Mouse (Mus musculus) megakaryocyte, embryonic 14.5 days (primary cell): ENCODE data around the gene Zfp524. TPM values are rescaled to one million over a fixed set of nuclear protein-coding genes. Genes with fewer than 3 reads are reported as not detected.

Experiments used
- H3K27me3 ChIP-seq: replicated peaks from 2 replicates; pipeline ENCODE3; 2012; ENCODE audit warnings: inconsistent platforms
- H3K36me3 ChIP-seq: replicated peaks from 2 replicates; pipeline ENCODE3; 2012; ENCODE audit warnings: low read length, inconsistent platforms, mixed read lengths
- H3K4me1 ChIP-seq: 2 replicates; pipeline ENCODE4 v1.6.1; 2012; ENCODE audit warnings: inconsistent platforms
- H3K4me3 ChIP-seq: replicated peaks from 2 replicates; pipeline ENCODE3; 2012; ENCODE audit warnings: moderate library complexity, mild to moderate bottlenecking, inconsistent platforms
- H3K9me3 ChIP-seq: 2 replicates; pipeline ENCODE4 v1.6.1; 2012; ENCODE audit warnings: inconsistent platforms
- FLI1 ChIP-seq: IDR thresholded peaks from 2 replicates; pipeline ENCODE4 v1.6.1; 2012; ENCODE audit warnings: low read length, inconsistent platforms, mixed read lengths
- GATA1 ChIP-seq: IDR thresholded peaks from 3 replicates; pipeline ENCODE4 v1.6.1; 2012; ENCODE audit warnings: mixed read lengths, low read length, inconsistent platforms, borderline replicate concordance
- polyA plus RNA-seq: library from polyadenylated mRNA; stranded (reverse); fragments of >175 nt; gene quantifications from 2 replicates; pipeline ENCODE4 v1.2.3, GENCODE M21; 2012; ENCODE audit warnings: low replicate concordance; ENCODE audit not compliant: insufficient read depth

Zfp524 gene
- polyA plus RNA-seq, 1 experiment: 68.6 TPM

- TF ChIP-seq FLI1: no peak
- TF ChIP-seq GATA1: no peak
- Histone ChIP-seq H3K9me3 (peaks cover 34% of the 10 kb centered on the region), H3K27me3 (no peaks in the 10 kb centered on the region), H3K4me1 (peaks cover 15% of the 10 kb centered on the region), H3K4me3 (peak overlapping the region; percentile 6), H3K36me3 (peaks cover 97% of the 10 kb centered on the region)
Observed at GRCm38 (mm10) chr7:5031496-5031895, 17.3 kb downstream of the Zfp524 start.

GRCm38 (mm10) chr7:5033818-5034217 lies 19.6 kb downstream of the Zfp524 start, which contains the start of gene 4632433K11Rik:
TSS of gene 4632433K11Rik (plus strand) at chr7:5034118.
- Histone ChIP-seq H3K27me3 (no peaks in the 10 kb centered on the region), H3K4me1 (peaks cover 18% of the 10 kb centered on the region), H3K4me3 (no peak within 1 kb of the TSS), H3K9me3 (peaks cover 31% of the 10 kb centered on the region), H3K36me3 (peaks cover 78% of the 10 kb centered on the region)
- no peak for TF ChIP-seq GATA1
- TF ChIP-seq FLI1: no peak

- Histone ChIP-seq H3K9me3 (peaks cover 14% of the 10 kb centered on the region), H3K36me3 (peaks cover 63% of the 10 kb centered on the region), H3K4me1 (peaks cover 28% of the 10 kb centered on the region), H3K27me3 (no peaks in the 10 kb centered on the region), H3K4me3 (peak overlapping the region; percentile 55)
- no peak for TF ChIP-seq FLI1
- no peak for TF ChIP-seq GATA1
Observed at GRCm38 (mm10) chr7:5035628-5036027, 21.4 kb downstream of the Zfp524 start.

- Histone ChIP-seq H3K4me3 (no peak overlapping the region), H3K36me3 (peaks cover 61% of the 10 kb centered on the region), H3K27me3 (no peaks in the 10 kb centered on the region), H3K9me3 (peaks cover 9% of the 10 kb centered on the region), H3K4me1 (peaks cover 28% of the 10 kb centered on the region)
- no peak for TF ChIP-seq GATA1
- TF ChIP-seq FLI1: no peak
Observed at GRCm38 (mm10) chr7:5036136-5036535, 21.9 kb downstream of the Zfp524 start.

- Histone ChIP-seq H3K36me3 (peaks cover 57% of the 10 kb centered on the region), H3K9me3 (peaks cover under 1% of the 10 kb centered on the region; the same call in 1 of the 2 replicates), H3K4me3 (no peak overlapping the region), H3K27me3 (no peaks in the 10 kb centered on the region), H3K4me1 (peaks cover 28% of the 10 kb centered on the region)
- TF ChIP-seq FLI1 (no peak), GATA1 (no peak)
Observed at GRCm38 (mm10) chr7:5037026-5037425, 22.8 kb downstream of the Zfp524 start.

- TF ChIP-seq GATA1: no peak
- no peak for TF ChIP-seq FLI1
- H3K4me1 ChIP-seq: peaks cover 28% of the 10 kb centered on the region
- peak overlapping the region; percentile 97 for H3K4me3 ChIP-seq
- H3K9me3 ChIP-seq: no peaks in the 10 kb centered on the region
- peaks cover 52% of the 10 kb centered on the region for H3K36me3 ChIP-seq
- H3K27me3 ChIP-seq: no peaks in the 10 kb centered on the region
Observed at GRCm38 (mm10) chr7:5037467-5037866, 23.3 kb downstream of the Zfp524 start.

GRCm38 (mm10) chr7:5038109-5038732 lies 24.0 kb downstream of the Zfp524 start, which contains the start of gene Zfp784:
TSS of gene Zfp784 (minus strand) at chr7:5038446.
- TF ChIP-seq FLI1 (no peak), GATA1 (no peak)
- no peaks in the 10 kb centered on the region for H3K27me3 ChIP-seq
- peaks cover 28% of the 10 kb centered on the region for H3K4me1 ChIP-seq
- H3K36me3 ChIP-seq: peaks cover 45% of the 10 kb centered on the region
- no peaks in the 10 kb centered on the region for H3K9me3 ChIP-seq
- H3K4me3 ChIP-seq: peak within 1 kb of the TSS; percentile 97

- Histone ChIP-seq H3K4me3 (peak overlapping the region; percentile 97), H3K27me3 (no peaks in the 10 kb centered on the region), H3K36me3 (peaks cover 41% of the 10 kb centered on the region), H3K4me1 (peaks cover 28% of the 10 kb centered on the region), H3K9me3 (no peaks in the 10 kb centered on the region)
- TF ChIP-seq GATA1: no peak
- no peak for TF ChIP-seq FLI1
Observed at GRCm38 (mm10) chr7:5038940-5039339, 24.7 kb downstream of the Zfp524 start.

- no peak for TF ChIP-seq FLI1
- TF ChIP-seq GATA1: no peak
- H3K4me3 ChIP-seq: no peak overlapping the region
- H3K27me3 ChIP-seq: peaks cover 10% of the 10 kb centered on the region
- H3K4me1 ChIP-seq: peaks cover 29% of the 10 kb centered on the region
- H3K36me3 ChIP-seq: peaks cover 14% of the 10 kb centered on the region
- H3K9me3 ChIP-seq: peaks cover 7% of the 10 kb centered on the region
Observed at GRCm38 (mm10) chr7:5044981-5045380, 30.8 kb downstream of the Zfp524 start.

- Histone ChIP-seq H3K4me1 (peaks cover 36% of the 10 kb centered on the region), H3K4me3 (no peak overlapping the region), H3K36me3 (peaks cover 9% of the 10 kb centered on the region), H3K27me3 (peaks cover 20% of the 10 kb centered on the region), H3K9me3 (peaks cover 7% of the 10 kb centered on the region)
- TF ChIP-seq FLI1 (no peak), GATA1 (no peak)
Observed at GRCm38 (mm10) chr7:5046112-5046511, 31.9 kb downstream of the Zfp524 start.

- Histone ChIP-seq H3K4me3 (no peak overlapping the region), H3K27me3 (peaks cover 32% of the 10 kb centered on the region), H3K9me3 (peaks cover 7% of the 10 kb centered on the region), H3K36me3 (peaks cover 4% of the 10 kb centered on the region), H3K4me1 (peaks cover 48% of the 10 kb centered on the region)
- TF ChIP-seq GATA1: no peak
- no peak for TF ChIP-seq FLI1
Observed at GRCm38 (mm10) chr7:5047313-5047712, 33.1 kb downstream of the Zfp524 start.
